ENCODE assay signal across 8 mouse cellular contexts in genomic region chr5:123947041-123947761, GRCm38 (mm10). TPM values are rescaled to one million over a fixed set of nuclear protein-coding genes. Genes with fewer than 3 reads are reported as not detected.
DNase-seq lines count a peak whose midpoint lies in the region; ATAC-seq lines count a peak whose summit lies in the region.

No protein-coding gene starts in this region.

- no peak overlapping the region for H3K4me3 ChIP-seq in heart, embryonic 12.5 days
- H3K4me3 ChIP-seq in embryonic facial prominence, embryonic 14.5 days (ENCODE audit: low read depth, low read length), result no peak overlapping the region

- H3K9ac ChIP-seq in heart, embryonic 12.5 days, result no peak overlapping the region
- H3K9ac ChIP-seq in embryonic facial prominence, embryonic 14.5 days (ENCODE audit: low read depth, low read length), result no peak overlapping the region

- no peak for ATAC-seq in heart, embryonic 12.5 days (ENCODE audit: insufficient number of reproducible peaks, low FRiP score)
- ATAC-seq in embryonic facial prominence, embryonic 14.5 days (ENCODE audit: low read depth), result no peak
- ATAC-seq in monocyte, adult 5-6 weeks (replicated peaks; ENCODE audit: insufficient number of reproducible peaks, low FRiP score, low TSS enrichment, poor library complexity, severe bottlenecking), result 0 out of 2 replicates have a peak, but pooled peaks have one; percentile 54

- H3K36me3 ChIP-seq in heart, embryonic 12.5 days, result no peaks in the 10 kb centered on the region
- H3K36me3 ChIP-seq in embryonic facial prominence, embryonic 14.5 days (ENCODE audit: control insufficient read depth, insufficient read depth, low read length), result no peaks in the 10 kb centered on the region

- no peaks in the 10 kb centered on the region for H3K4me1 ChIP-seq in heart, embryonic 12.5 days (replicated peaks)
- no peaks in the 10 kb centered on the region for H3K4me1 ChIP-seq in embryonic facial prominence, embryonic 14.5 days (ENCODE audit: control insufficient read depth, insufficient read depth, low read length)

- no peak overlapping the region for H3K4me2 ChIP-seq in heart, embryonic 12.5 days
- no peak overlapping the region for H3K4me2 ChIP-seq in embryonic facial prominence, embryonic 14.5 days (ENCODE audit: low read depth, low read length)

- no peaks in the 10 kb centered on the region for H3K27me3 ChIP-seq in heart, embryonic 12.5 days (replicated peaks)
- no peaks in the 10 kb centered on the region for H3K27me3 ChIP-seq in embryonic facial prominence, embryonic 14.5 days (replicated peaks; ENCODE audit: control insufficient read depth, insufficient read depth, low read length)

- no peak overlapping the region for H3K27ac ChIP-seq in heart, embryonic 12.5 days (ENCODE audit: poor library complexity, severe bottlenecking)
- H3K27ac ChIP-seq in embryonic facial prominence, embryonic 14.5 days (replicated peaks; ENCODE audit: low read depth, low read length), result no peak overlapping the region

- WGBS in heart, embryonic 12.5 days, result 48% methylated on average over 7 of the region's 7 CpGs
- WGBS in embryonic facial prominence, embryonic 14.5 days, result 58% methylated on average over 7 of the region's 7 CpGs

- DNase-seq in heart, adult 8-10 months (ENCODE audit: low spot score), result peak; percentile 69
- peak; percentile 69 for DNase-seq in thymus, postnatal 0 days (ENCODE audit: low spot score)
- no peak for DNase-seq in thymus, postnatal 4 days
- peak; percentile 80 for DNase-seq in embryonic facial prominence, embryonic 14.5 days (ENCODE audit: low spot score)
- no peak for DNase-seq in right cerebral cortex, adult 18-20 months
- DNase-seq in urinary bladder, postnatal 25 days (ENCODE audit: low spot score), result no peak

- H3K9me3 ChIP-seq in heart, embryonic 12.5 days (replicated peaks), result no peaks in the 10 kb centered on the region
- H3K9me3 ChIP-seq in embryonic facial prominence, embryonic 14.5 days (ENCODE audit: control insufficient read depth, low read length), result no peaks in the 10 kb centered on the region

RNA-seq across cellular contexts. Expression of gene Ccdc62, which starts 16.7 kb away (rescaled TPM):
- 1 to 10 TPM in 3 of 4 experiments, under 1 TPM in 1; 0.60 to 3.8 (median 2.0) TPM for total RNA-seq in heart, adult 8-10 months (2022)
- 2.5 and 7.1 TPM in 2 replicates for polyA plus RNA-seq in heart, embryonic 12.5 days (2016; fragmentation: Nextera tagmentation; extraction: Ambion mirVana)
- polyA plus RNA-seq in thymus, postnatal 0 days (2015; fragmentation: Nextera tagmentation; extraction: Ambion mirVana), result 7.3 and 8.0 TPM in 2 replicates
- polyA plus RNA-seq in embryonic facial prominence, embryonic 14.5 days (2014; fragmentation: Nextera tagmentation; extraction: Ambion mirVana), result 4.6 and 6.4 TPM in 2 replicates
- total RNA-seq in monocyte, adult 5-6 weeks (2017), result 0.97 to 2.9 TPM (median 1.2 TPM) in 3 replicates

RNA-seq across cellular contexts. Expression of gene Gm43518, which starts 20.0 kb away (rescaled TPM):
- total RNA-seq in heart, adult 8-10 months (2022), result under 1 TPM in 1 of 4 experiments, not detected in 3; 0.92 TPM
- 0.90 and 2.1 TPM in 2 replicates for polyA plus RNA-seq in heart, embryonic 12.5 days (2016; fragmentation: Nextera tagmentation; extraction: Ambion mirVana)
- 1.0 and 1.5 TPM in 2 replicates for polyA plus RNA-seq in thymus, postnatal 0 days (2015; fragmentation: Nextera tagmentation; extraction: Ambion mirVana)
- 0.67 and 0.68 TPM in 2 replicates for polyA plus RNA-seq in embryonic facial prominence, embryonic 14.5 days (2014; fragmentation: Nextera tagmentation; extraction: Ambion mirVana)
- not detected in 3 replicates for total RNA-seq in monocyte, adult 5-6 weeks (2017)

RNA-seq across cellular contexts. Expression of gene Hip1r, which starts 26.2 kb away (rescaled TPM):
- total RNA-seq in heart, adult 8-10 months (2022), result 10 to 100 TPM; 11.5 to 15.5 (median 13.7) TPM
- polyA plus RNA-seq in heart, embryonic 12.5 days (2016; fragmentation: Nextera tagmentation; extraction: Ambion mirVana), result 4.8 and 7.5 TPM in 2 replicates
- polyA plus RNA-seq in thymus, postnatal 0 days (2015; fragmentation: Nextera tagmentation; extraction: Ambion mirVana), result 9.8 and 11.0 TPM in 2 replicates
- 7.5 and 8.4 TPM in 2 replicates for polyA plus RNA-seq in embryonic facial prominence, embryonic 14.5 days (2014; fragmentation: Nextera tagmentation; extraction: Ambion mirVana)
- 47.8 to 65.8 TPM (median 64.6 TPM) in 3 replicates for total RNA-seq in monocyte, adult 5-6 weeks (2017)

RNA-seq across cellular contexts. Expression of gene Denr, which starts 40.2 kb away (rescaled TPM):
- 10 to 100 TPM; 45.9 to 52.4 (median 50.6) TPM for total RNA-seq in heart, adult 8-10 months (2022)
- polyA plus RNA-seq in heart, embryonic 12.5 days (2016; fragmentation: Nextera tagmentation; extraction: Ambion mirVana), result 109 and 120 TPM in 2 replicates
- 141 and 142 TPM in 2 replicates for polyA plus RNA-seq in thymus, postnatal 0 days (2015; fragmentation: Nextera tagmentation; extraction: Ambion mirVana)
- polyA plus RNA-seq in embryonic facial prominence, embryonic 14.5 days (2014; fragmentation: Nextera tagmentation; extraction: Ambion mirVana), result 107 and 109 TPM in 2 replicates
- total RNA-seq in monocyte, adult 5-6 weeks (2017), result 29.5 to 40.2 TPM (median 34.4 TPM) in 3 replicates

Comparison
In these comparisons a context has a peak if more than half of its experiments do, and no peak if none do; other contexts are left out.
1. DNase-seq: peak in heart, adult 8-10 months (single experiment), thymus, postnatal 0 days (single experiment) and embryonic facial prominence, embryonic 14.5 days (single experiment); none in thymus, postnatal 4 days (single experiment), right cerebral cortex, adult 18-20 months (single experiment) and urinary bladder, postnatal 25 days (single experiment).